Mouse (Mus musculus) embryonic facial prominence, embryonic 14.5 days (tissue): ENCODE data around the gene Fam189b. TPM values are rescaled to one million over a fixed set of nuclear protein-coding genes. Genes with fewer than 3 reads are reported as not detected.
A peak's percentile ranks its signal among the peaks of the same experiment; 100 is the strongest.

ENCODE experiments used
- ATAC-seq: fragments of 200-750 bp; cut with Nextera tagmentation; 2 replicates; pipeline ENCODE4 v1.8.0; 2017; ENCODE audit warnings: low read depth, moderate number of reproducible peaks, moderate TSS enrichment
- DNase-seq: peaks from one replicate; pipeline ENCODE4 v3.0.0-alpha.2; 2015; ENCODE audit warnings: low spot score
- H3K27ac ChIP-seq: fragments of 300-500 bp; sonication (generic); replicated peaks from 2 replicates; pipeline ENCODE4 v1.5.1; 2014; ENCODE audit warnings: low read depth, mild to moderate bottlenecking, low read length, moderate library complexity
- H3K27me3 ChIP-seq: fragments of 300-500 bp; sonication (generic); replicated peaks from 2 replicates; pipeline ENCODE4 v1.6.1; 2014; ENCODE audit warnings: low read length; ENCODE audit not compliant: control insufficient read depth, insufficient read depth
- H3K36me3 ChIP-seq: fragments of 300-500 bp; sonication (generic); 2 replicates; pipeline ENCODE4 v1.6.1; 2014; ENCODE audit warnings: low read length, mixed read lengths; ENCODE audit not compliant: control insufficient read depth, insufficient read depth
- H3K4me1 ChIP-seq: fragments of 300-500 bp; sonication (generic); 2 replicates; pipeline ENCODE4 v1.6.1; 2014; ENCODE audit warnings: antibody characterized with exemption, low read length; ENCODE audit not compliant: control insufficient read depth, insufficient read depth
- H3K4me2 ChIP-seq: fragments of 300-500 bp; sonication (generic); 2 replicates; pipeline ENCODE4 v1.6.1; 2014; ENCODE audit warnings: low read depth, mild to moderate bottlenecking, low read length, moderate library complexity, mixed read lengths
- H3K4me3 ChIP-seq: fragments of 300-500 bp; sonication (generic); 2 replicates; pipeline ENCODE4 v1.5.1; 2014; ENCODE audit warnings: low read depth, mild to moderate bottlenecking, low read length
- H3K9ac ChIP-seq: fragments of 300-500 bp; sonication (generic); 2 replicates; pipeline ENCODE4 v1.6.1; 2014; ENCODE audit warnings: low read depth, mild to moderate bottlenecking, low read length, moderate library complexity, mixed read lengths
- H3K9me3 ChIP-seq: fragments of 300-500 bp; sonication (generic); 2 replicates; pipeline ENCODE4 v1.6.1; 2016; ENCODE audit warnings: low read length; ENCODE audit not compliant: control insufficient read depth
- WGBS: fragments of 180-500 bp; shearing (Covaris S2); extraction: QIAGEN DNeasy Blood & Tissue Kit; methylation state at CpG from one replicate; pipeline ENCODE4 v1.1.7; 2014; 5-methylcytosine and 5-hydroxymethylcytosine counted together
- polyA plus RNA-seq: library from polyadenylated mRNA; unstranded; fragments of >200 nt; fragmentation: Nextera tagmentation; extraction: Ambion mirVana; gene quantifications from 2 replicates; pipeline ENCODE4 v1.2.1, GENCODE M21; 2014

The Fam189b gene
- polyA plus RNA-seq, 1 experiment from 2014 or later, result 27.9 TPM

- H3K4me2 ChIP-seq, result peak within 1 kb of the TSS; percentile 79
- WGBS, result under 1% methylated on average over 40 of the region's 43 CpGs
- no peaks in the 10 kb centered on the region for H3K9me3 ChIP-seq
- peaks cover 10% of the 10 kb centered on the region for H3K4me1 ChIP-seq
- H3K27ac ChIP-seq, result peak within 1 kb of the TSS; percentile 56
- H3K27me3 ChIP-seq, result no peaks in the 10 kb centered on the region
- H3K4me3 ChIP-seq, result peak within 1 kb of the TSS; percentile 57
- peak within 1 kb of the TSS; percentile 77 for H3K9ac ChIP-seq
- ATAC-seq (peak; percentile 97), DNase-seq (peak; percentile 98)
- peaks cover 83% of the 10 kb centered on the region for H3K36me3 ChIP-seq
These were observed 5.5 kb upstream of the Fam189b start, which contains the start of gene Scamp3 for GRCm38 (mm10) chr3:89177242-89178106. Gene Scamp3 (plus strand): TSS chr3:89177473.

GRCm38 (mm10) chr3:89178107-89178385 lies 4.9 kb upstream of the Fam189b start:
- H3K4me3 ChIP-seq, result peak overlapping the region; percentile 57
- H3K9me3 ChIP-seq, result no peaks in the 10 kb centered on the region
- 8% methylated on average over 6 of the region's 6 CpGs for WGBS
- peak overlapping the region; percentile 56 for H3K27ac ChIP-seq
- DNase-seq, result no peak
- ATAC-seq, result no peak
- no peaks in the 10 kb centered on the region for H3K27me3 ChIP-seq
- peaks cover 79% of the 10 kb centered on the region for H3K36me3 ChIP-seq
- H3K9ac ChIP-seq, result peak overlapping the region; percentile 77
- H3K4me2 ChIP-seq, result peak overlapping the region; percentile 79
- H3K4me1 ChIP-seq, result peaks cover 10% of the 10 kb centered on the region

DNA sequence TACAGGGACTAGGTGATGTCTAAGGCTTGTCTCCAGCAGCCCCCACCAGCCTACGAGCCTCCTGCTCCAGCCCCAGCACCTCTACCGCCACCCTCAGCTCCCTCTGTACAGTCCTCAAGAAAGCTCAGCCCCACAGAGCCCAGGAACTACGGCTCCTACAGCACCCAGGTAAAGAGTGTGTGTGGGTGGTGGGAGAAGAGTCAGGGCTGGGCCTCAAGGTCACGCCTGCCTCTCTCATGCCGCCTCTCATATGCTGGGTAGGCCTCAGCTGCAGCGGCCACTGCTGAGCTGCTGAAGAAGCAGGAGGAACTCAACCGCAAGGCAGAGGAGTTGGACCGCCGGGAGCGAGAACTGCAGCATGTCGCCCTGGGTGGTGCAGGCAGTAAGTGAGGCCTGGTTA lies 3.9 kb upstream of the Fam189b start:
- peaks cover 69% of the 10 kb centered on the region for H3K36me3 ChIP-seq
- H3K9ac ChIP-seq, result peak overlapping the region; percentile 77; the same call in 1 of the 2 replicates

GRCm38 (mm10) chr3:89181749-89182500 lies 1.0 kb upstream of the Fam189b start:
- Histone ChIP-seq H3K9me3 (no peaks in the 10 kb centered on the region), H3K4me2 (no peak overlapping the region), H3K27ac (no peak overlapping the region), H3K4me1 (peaks cover 24% of the 10 kb centered on the region), H3K4me3 (no peak overlapping the region), H3K9ac (no peak overlapping the region), H3K27me3 (no peaks in the 10 kb centered on the region), H3K36me3 (peaks cover 45% of the 10 kb centered on the region)
- 89% methylated on average over 27 of the region's 27 CpGs for WGBS
- ATAC-seq (no peak), DNase-seq (no peak)

More for the DNA sequence above, 3.9 kb upstream of the Fam189b start:
- no peaks in the 10 kb centered on the region for H3K27me3 ChIP-seq
- H3K9me3 ChIP-seq, result no peaks in the 10 kb centered on the region
- peak overlapping the region; percentile 79 for H3K4me2 ChIP-seq
- WGBS, result 91% methylated on average over 11 of the region's 11 CpGs
- DNase-seq (no peak), ATAC-seq (no peak)
- no peak overlapping the region for H3K27ac ChIP-seq
- H3K4me3 ChIP-seq, result peak overlapping the region; percentile 57; the same call in 1 of the 2 replicates
- H3K4me1 ChIP-seq, result peaks cover 15% of the 10 kb centered on the region

DNA sequence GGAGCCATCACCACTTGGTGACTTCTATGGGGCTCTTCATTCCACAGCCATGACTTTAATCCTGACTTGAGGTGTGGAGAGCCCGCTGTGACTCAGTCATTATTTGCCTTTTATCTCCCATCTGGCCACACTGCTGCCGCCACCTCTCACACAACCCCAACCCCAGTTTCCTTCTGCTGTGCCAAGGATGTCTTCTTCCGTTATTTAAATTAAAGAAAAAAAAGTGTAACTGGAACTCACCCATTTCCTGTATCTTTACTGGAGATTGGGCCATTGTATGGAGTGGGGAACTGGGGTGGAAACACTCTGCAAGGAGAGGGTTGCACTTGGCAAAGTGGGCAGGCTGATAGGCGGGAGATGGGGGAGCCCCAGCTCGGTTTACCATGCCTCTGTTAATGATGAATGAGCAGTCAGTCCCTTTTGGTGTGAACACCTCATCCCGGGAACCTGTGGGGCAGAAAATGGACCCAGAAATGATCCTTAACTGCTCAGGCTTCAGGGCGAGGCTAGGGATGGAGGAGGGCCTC lies 349 bp upstream of the Fam189b start:
- Histone ChIP-seq H3K27ac (no peak overlapping the region), H3K4me3 (peak overlapping the region; percentile 53), H3K9ac (no peak overlapping the region), H3K36me3 (peaks cover 46% of the 10 kb centered on the region), H3K27me3 (no peaks in the 10 kb centered on the region), H3K4me1 (peaks cover 24% of the 10 kb centered on the region), H3K4me2 (peak overlapping the region; percentile 73; the same call in 1 of the 2 replicates), H3K9me3 (no peaks in the 10 kb centered on the region)
- DNase-seq, result no peak
- peak; percentile 2; the same call in 1 of the 2 replicates for ATAC-seq
- WGBS, result 43% methylated on average over 7 of the region's 7 CpGs

- Histone ChIP-seq H3K9ac (peak overlapping the region; percentile 69), H3K27ac (peak overlapping the region; percentile 66; the same call in 1 of the 2 replicates), H3K36me3 (peaks cover 56% of the 10 kb centered on the region), H3K9me3 (no peaks in the 10 kb centered on the region), H3K27me3 (no peaks in the 10 kb centered on the region), H3K4me2 (peak overlapping the region; percentile 73), H3K4me3 (peak overlapping the region; percentile 53), H3K4me1 (peaks cover 14% of the 10 kb centered on the region)
- 94% methylated on average over 5 of the region's 6 CpGs for WGBS
- DNase-seq (no peak), ATAC-seq (no peak)
These were observed 994 bp downstream of the Fam189b start for GRCm38 (mm10) chr3:89183959-89184315.

DNA sequence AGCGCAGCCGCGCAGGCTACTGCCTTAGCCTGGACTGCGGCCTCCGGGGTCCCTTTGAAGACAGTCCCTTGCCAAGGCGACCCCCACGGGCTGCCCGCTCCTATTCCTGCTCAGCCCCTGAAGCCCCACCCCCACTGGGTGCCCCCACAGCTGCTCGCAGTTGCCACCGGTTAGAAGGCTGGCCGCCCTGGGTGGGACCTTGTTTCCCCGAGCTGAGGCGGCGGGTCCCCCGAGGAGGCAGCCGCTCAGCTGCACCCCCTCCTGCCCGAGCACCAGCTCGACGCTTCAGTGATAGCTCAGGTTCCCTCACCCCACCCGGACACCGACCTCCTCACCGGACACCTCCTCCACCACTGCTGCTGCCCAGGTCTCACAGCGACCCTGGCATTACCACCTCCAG lies 4.3 kb downstream of the Fam189b start:
- DNase-seq, result no peak
- no peak overlapping the region for H3K9ac ChIP-seq
- no peak for ATAC-seq

DNA sequence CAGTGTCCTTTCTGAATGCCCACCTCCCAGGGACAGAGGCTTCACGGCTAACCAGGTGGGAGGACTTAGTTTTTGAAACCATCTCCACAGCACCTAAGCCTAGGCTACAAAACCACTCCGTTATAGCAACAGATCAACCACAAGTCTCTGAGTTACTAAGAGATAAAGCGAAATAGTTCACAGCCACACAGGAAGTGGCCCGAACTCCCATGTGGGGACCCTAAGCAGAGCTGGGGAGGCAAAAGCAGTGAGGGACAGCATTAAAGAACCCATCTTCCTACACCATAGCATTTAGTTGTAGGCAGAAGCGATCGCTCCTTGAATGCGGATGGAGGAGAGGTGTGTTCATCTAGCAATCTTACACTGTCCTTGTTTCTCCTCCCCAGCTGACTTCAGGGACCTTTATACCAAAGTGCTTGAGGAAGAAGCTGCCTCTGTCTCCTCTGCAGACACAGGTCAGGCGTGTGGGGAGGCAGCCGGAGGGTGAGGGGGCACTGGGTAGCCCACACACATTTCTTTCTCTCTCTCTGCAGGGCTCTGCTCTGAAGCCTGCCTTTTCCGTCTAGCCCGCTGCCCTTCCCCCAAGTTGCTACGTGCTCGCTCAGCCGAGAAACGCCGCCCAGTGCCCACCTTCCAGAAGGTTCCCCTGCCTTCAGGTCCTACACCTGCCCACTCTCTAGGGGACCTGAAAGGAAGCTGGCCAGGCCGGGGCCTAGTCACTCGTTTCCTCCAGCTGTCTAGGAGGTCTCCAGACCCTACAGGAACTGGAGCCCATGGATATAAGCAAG lies 4.9 kb downstream of the Fam189b start:
- no peak overlapping the region for H3K27ac ChIP-seq
- ATAC-seq, result no peak
- DNase-seq, result no peak
- no peaks in the 10 kb centered on the region for H3K9me3 ChIP-seq
- no peak overlapping the region for H3K4me2 ChIP-seq
- H3K27me3 ChIP-seq, result no peaks in the 10 kb centered on the region
- H3K4me3 ChIP-seq, result no peak overlapping the region
- peaks cover 25% of the 10 kb centered on the region; the same call in 1 of the 2 replicates for H3K36me3 ChIP-seq
- WGBS, result 70% methylated on average over 17 of the region's 18 CpGs
- peaks cover 14% of the 10 kb centered on the region; the same call in 1 of the 2 replicates for H3K4me1 ChIP-seq
- no peak overlapping the region; the same call in 1 of the 2 replicates for H3K9ac ChIP-seq

More for the DNA sequence above, 4.3 kb downstream of the Fam189b start:
- 49% methylated on average over 23 of the region's 23 CpGs for WGBS
- peaks cover 30% of the 10 kb centered on the region; the same call in 1 of the 2 replicates for H3K36me3 ChIP-seq
- no peak overlapping the region for H3K27ac ChIP-seq
- H3K27me3 ChIP-seq, result no peaks in the 10 kb centered on the region
- no peaks in the 10 kb centered on the region for H3K9me3 ChIP-seq
- H3K4me1 ChIP-seq, result peaks cover 14% of the 10 kb centered on the region; the same call in 1 of the 2 replicates
- no peak overlapping the region for H3K4me2 ChIP-seq
- H3K4me3 ChIP-seq, result no peak overlapping the region
